Mouse (Mus musculus) stomach, postnatal 0 days (tissue): ENCODE results near the gene Nudt4. TPM values are rescaled to one million over a fixed set of nuclear protein-coding genes. Genes with fewer than 3 reads are reported as not detected.

Experiments
- ATAC-seq: fragments of 200-750 bp; cut with Nextera tagmentation; 2 replicates; pipeline ENCODE4 v1.8.0; 2017; ENCODE audit not compliant: low FRiP score, low TSS enrichment
- DNase-seq: peaks from one replicate; pipeline ENCODE4 v3.0.0-alpha.2; 2016; ENCODE audit warnings: low spot score
- H3K27ac ChIP-seq: fragments of 300-500 bp; sonication (generic); replicated peaks from 2 replicates; pipeline ENCODE4 v1.5.1; 2014; ENCODE audit warnings: mild to moderate bottlenecking, control low read depth
- H3K27me3 ChIP-seq: fragments of 300-500 bp; sonication (generic); 2 replicates; pipeline ENCODE4 v1.6.1; 2014; ENCODE audit warnings: low read length; ENCODE audit not compliant: control insufficient read depth, insufficient read depth
- H3K36me3 ChIP-seq: fragments of 300-500 bp; sonication (generic); 2 replicates; pipeline ENCODE4 v1.6.1; 2014; ENCODE audit warnings: low read length, mixed read lengths; ENCODE audit not compliant: control insufficient read depth, insufficient read depth
- H3K4me1 ChIP-seq: fragments of 300-500 bp; sonication (generic); replicated peaks from 2 replicates; pipeline ENCODE4 v1.6.1; 2014; ENCODE audit warnings: antibody characterized with exemption; ENCODE audit not compliant: control insufficient read depth, insufficient read depth
- H3K4me2 ChIP-seq: fragments of 300-500 bp; sonication (generic); replicated peaks from 2 replicates; pipeline ENCODE4 v1.6.1; 2014; ENCODE audit warnings: low read depth, mild to moderate bottlenecking, control low read depth, moderate library complexity
- H3K4me3 ChIP-seq: fragments of 300-500 bp; sonication (generic); 2 replicates; pipeline ENCODE4 v1.5.1; 2014; ENCODE audit warnings: low read depth, low read length, control low read depth
- H3K9ac ChIP-seq: fragments of 300-500 bp; sonication (generic); 2 replicates; pipeline ENCODE4 v1.6.1; 2014; ENCODE audit warnings: mild to moderate bottlenecking, low read length, control low read depth, mixed read lengths
- H3K9me3 ChIP-seq: fragments of 300-500 bp; sonication (generic); 2 replicates; pipeline ENCODE4 v1.6.1; 2016; ENCODE audit warnings: low read length; ENCODE audit not compliant: control insufficient read depth
- CTCF ChIP-seq: IDR thresholded peaks from 2 replicates; pipeline ENCODE4 v1.5.1; 2016; ENCODE audit warnings: antibody characterized with exemption, low read depth, mild to moderate bottlenecking, moderate library complexity
- EP300 ChIP-seq: optimal IDR thresholded peaks from 2 replicates; pipeline ENCODE3; 2016; ENCODE audit warnings: antibody characterized with exemption
- WGBS: fragments of 180-500 bp; shearing (Covaris S2); extraction: QIAGEN DNeasy Blood & Tissue Kit; methylation state at CpG from one replicate; pipeline ENCODE4 v1.1.7; 2014; 5-methylcytosine and 5-hydroxymethylcytosine counted together
- polyA plus RNA-seq: library from polyadenylated mRNA; unstranded; fragments of >200 nt; fragmentation: Nextera tagmentation; extraction: Ambion mirVana; gene quantifications from 2 replicates; pipeline ENCODE4 v1.2.1, GENCODE M21; 2015

Nudt4 gene
- polyA plus RNA-seq, 1 experiment from 2014 or later, result 46.1 TPM

GRCm38 (mm10) chr10:95589196-95589595 lies 25.2 kb upstream of the Nudt4 start:
- DNase-seq, result no peak
- no peak for TF ChIP-seq EP300
- TF ChIP-seq CTCF, result no peak
- Histone ChIP-seq H3K27ac (no peak overlapping the region), H3K9me3 (no peaks in the 10 kb centered on the region), H3K4me1 (no peaks in the 10 kb centered on the region), H3K4me2 (no peak overlapping the region), H3K4me3 (no peak overlapping the region), H3K9ac (no peak overlapping the region), H3K36me3 (no peaks in the 10 kb centered on the region), H3K27me3 (no peaks in the 10 kb centered on the region)
- 98% methylated on average over 4 of the region's 4 CpGs for WGBS
- no peak for ATAC-seq

- Histone ChIP-seq H3K4me2 (no peak overlapping the region), H3K36me3 (no peaks in the 10 kb centered on the region), H3K27me3 (no peaks in the 10 kb centered on the region), H3K4me1 (no peaks in the 10 kb centered on the region), H3K9me3 (no peaks in the 10 kb centered on the region), H3K9ac (no peak overlapping the region), H3K4me3 (no peak overlapping the region), H3K27ac (no peak overlapping the region)
- 75% methylated on average over 8 of the region's 8 CpGs for WGBS
- DNase-seq (no peak), ATAC-seq (no peak)
- TF ChIP-seq CTCF (no peak), EP300 (no peak)
These were observed 23.7 kb upstream of the Nudt4 start for GRCm38 (mm10) chr10:95587509-95588220.

GRCm38 (mm10) chr10:95585554-95585953 lies 21.6 kb upstream of the Nudt4 start:
- Histone ChIP-seq H3K27ac (no peak overlapping the region), H3K4me3 (no peak overlapping the region), H3K9ac (no peak overlapping the region), H3K4me2 (no peak overlapping the region), H3K9me3 (no peaks in the 10 kb centered on the region), H3K36me3 (no peaks in the 10 kb centered on the region), H3K4me1 (no peaks in the 10 kb centered on the region), H3K27me3 (no peaks in the 10 kb centered on the region)
- ATAC-seq (no peak), DNase-seq (no peak)
- 91% methylated on average over 6 of the region's 6 CpGs for WGBS
- TF ChIP-seq EP300 (no peak), CTCF (no peak)

GRCm38 (mm10) chr10:95577567-95577950 lies 13.6 kb upstream of the Nudt4 start:
- Histone ChIP-seq H3K4me2 (peak overlapping the region; percentile 38), H3K27ac (peak overlapping the region; percentile 74), H3K4me1 (no peaks in the 10 kb centered on the region; the same call in 1 of the 2 replicates), H3K4me3 (no peak overlapping the region), H3K36me3 (no peaks in the 10 kb centered on the region), H3K27me3 (no peaks in the 10 kb centered on the region), H3K9ac (no peak overlapping the region), H3K9me3 (no peaks in the 10 kb centered on the region)
- no peak for TF ChIP-seq EP300
- TF ChIP-seq CTCF, result no peak
- ATAC-seq, result 0 out of 2 replicates have a peak, but pooled peaks have one; percentile 47
- DNase-seq, result peak; percentile 41
- WGBS, result 11% methylated on average over 4 of the region's 4 CpGs

- peak; percentile 62; the same call in 1 of the 2 replicates for ATAC-seq
- peak; percentile 60 for DNase-seq
- no peaks in the 10 kb centered on the region for H3K36me3 ChIP-seq
- no peaks in the 10 kb centered on the region; the same call in 1 of the 2 replicates for H3K4me1 ChIP-seq
- no peak overlapping the region for H3K4me3 ChIP-seq
- peak overlapping the region; percentile 74 for H3K27ac ChIP-seq
- 39% methylated on average over 14 of the region's 14 CpGs for WGBS
- no peak overlapping the region for H3K9ac ChIP-seq
- TF ChIP-seq EP300, result no peak
- no peak for TF ChIP-seq CTCF
- H3K27me3 ChIP-seq, result no peaks in the 10 kb centered on the region
- H3K4me2 ChIP-seq, result peak overlapping the region; percentile 38
- no peaks in the 10 kb centered on the region for H3K9me3 ChIP-seq
These were observed 13.1 kb upstream of the Nudt4 start for GRCm38 (mm10) chr10:95576876-95577566.

- no peaks in the 10 kb centered on the region for H3K27me3 ChIP-seq
- H3K4me1 ChIP-seq, result no peaks in the 10 kb centered on the region; the same call in 1 of the 2 replicates
- no peak overlapping the region for H3K9ac ChIP-seq
- no peaks in the 10 kb centered on the region for H3K9me3 ChIP-seq
- 68% methylated on average over 10 of the region's 10 CpGs for WGBS
- no peaks in the 10 kb centered on the region for H3K36me3 ChIP-seq
- no peak for ATAC-seq
- no peak for DNase-seq
- no peak overlapping the region for H3K4me3 ChIP-seq
- H3K4me2 ChIP-seq, result no peak overlapping the region
- no peak for TF ChIP-seq EP300
- no peak for TF ChIP-seq CTCF
- H3K27ac ChIP-seq, result no peak overlapping the region
These were observed 12.0 kb upstream of the Nudt4 start for GRCm38 (mm10) chr10:95575839-95576380.
